Mouse (Mus musculus) cerebellum, adult 2 months (tissue): ENCODE data around the gene Dusp13.

Experiments
- CTCF ChIP-seq: fragments of 200-500 bp; IDR thresholded peaks from 2 replicates; pipeline ENCODE4 v1.5.1; 2011; ENCODE audit warnings: low read depth, mild to moderate bottlenecking, control low read depth, low read length, moderate library complexity, borderline replicate concordance; ENCODE audit not compliant: insufficient read depth
- POLR2A ChIP-seq: fragments of 200-500 bp; IDR thresholded peaks from 2 replicates; pipeline ENCODE4 v1.6.1; 2011; ENCODE audit warnings: low read length, control low read depth, borderline replicate concordance; ENCODE audit not compliant: insufficient read depth

GRCm38 (mm10) chr14:21711231-21711630 is 39.8 kb downstream of the Dusp13 start:
- no peak for TF ChIP-seq POLR2A
- TF ChIP-seq CTCF, result no peak
